Mouse (Mus musculus) intestine, embryonic 15.5 days (tissue): ENCODE measurements at regions not wholly inside any gene's neighbourhood (a gene's known extent, or its start where the extent isn't known, plus 50 kb on each side); places are given as distances from the start of the nearest gene placed in this dataset.

Experiments used
- ATAC-seq: fragments of 200-750 bp; cut with Nextera tagmentation; 2 replicates; pipeline ENCODE4 v1.8.0; 2017; ENCODE audit warnings: moderate TSS enrichment, moderate library complexity
- H3K27ac ChIP-seq: fragments of 300-500 bp; sonication (generic); 2 replicates; pipeline ENCODE4 v1.5.1; 2015; ENCODE audit warnings: mild to moderate bottlenecking, inconsistent platforms
- H3K27me3 ChIP-seq: fragments of 300-500 bp; sonication (generic); replicated peaks from 2 replicates; pipeline ENCODE4 v1.6.1; 2015; ENCODE audit warnings: inconsistent platforms
- H3K36me3 ChIP-seq: fragments of 300-500 bp; sonication (generic); 2 replicates; pipeline ENCODE4 v1.6.1; 2015; ENCODE audit warnings: inconsistent platforms
- H3K4me1 ChIP-seq: fragments of 300-500 bp; sonication (generic); replicated peaks from 2 replicates; pipeline ENCODE4 v1.6.1; 2015; ENCODE audit warnings: inconsistent platforms
- H3K4me2 ChIP-seq: fragments of 300-500 bp; sonication (generic); replicated peaks from 2 replicates; pipeline ENCODE4 v1.6.1; 2015; ENCODE audit warnings: mild to moderate bottlenecking, inconsistent platforms
- H3K4me3 ChIP-seq: fragments of 300-500 bp; sonication (generic); replicated peaks from 2 replicates; pipeline ENCODE4 v1.5.1; 2015; ENCODE audit warnings: inconsistent platforms
- H3K9ac ChIP-seq: fragments of 300-500 bp; sonication (generic); 2 replicates; pipeline ENCODE4 v1.6.1; 2015; ENCODE audit warnings: inconsistent platforms
- H3K9me3 ChIP-seq: fragments of 300-500 bp; sonication (generic); 2 replicates; pipeline ENCODE4 v1.6.1; 2016; ENCODE audit warnings: inconsistent platforms
- WGBS: fragments of 180-500 bp; shearing (Covaris S2); methylation state at CpG from one replicate; pipeline ENCODE4 v1.1.7; 2015; 5-methylcytosine and 5-hydroxymethylcytosine counted together

DNA sequence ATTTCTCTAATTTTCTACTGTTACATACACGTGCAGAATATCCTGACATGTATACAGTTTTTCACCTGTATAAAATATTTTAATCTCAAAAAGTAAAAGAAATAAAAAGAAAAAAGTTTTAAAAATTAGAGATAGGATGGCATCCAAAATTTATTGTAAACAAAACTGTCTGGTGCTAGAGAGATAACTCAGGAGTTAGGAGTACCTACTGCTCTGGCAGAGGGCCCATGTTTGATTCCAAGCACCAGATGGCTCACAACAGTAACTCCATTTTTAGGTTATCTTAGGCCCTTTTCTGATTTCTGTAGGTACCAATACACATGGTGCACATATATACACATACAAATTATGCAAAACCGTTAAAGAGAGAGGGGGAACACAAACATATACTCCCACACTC is 320.0 kb upstream of the Klhl1 start:
- 72% methylated on average over 2 of the region's 2 CpGs for WGBS
- Histone ChIP-seq H3K4me2 (no peak overlapping the region), H3K9me3 (no peaks in the 10 kb centered on the region), H3K36me3 (no peaks in the 10 kb centered on the region), H3K4me1 (no peaks in the 10 kb centered on the region), H3K4me3 (no peak overlapping the region), H3K9ac (no peak overlapping the region), H3K27me3 (no peaks in the 10 kb centered on the region), H3K27ac (no peak overlapping the region)
- ATAC-seq, result no peak

DNA sequence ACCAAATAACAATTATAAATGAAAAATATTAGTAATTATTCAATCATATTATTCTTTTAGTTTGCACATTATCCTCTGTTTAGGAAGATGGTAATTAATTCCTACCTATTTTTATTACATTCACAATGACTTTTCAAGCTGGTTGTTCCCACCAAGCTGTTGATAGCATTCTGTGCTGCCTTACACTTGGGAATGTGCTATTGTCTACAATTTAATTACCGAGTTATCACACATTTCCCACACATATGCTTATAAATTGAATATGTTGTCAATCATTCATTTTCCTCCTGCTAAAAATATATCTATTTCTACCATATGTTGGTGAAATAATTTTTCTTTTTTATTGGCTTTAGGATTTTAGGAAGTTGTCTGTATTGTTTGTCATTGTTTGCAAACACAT is 306.2 kb upstream of the Klhl1 start:
- H3K4me3 ChIP-seq, result no peak overlapping the region
- WGBS, result 84% methylated on average over 1 of the region's 1 CpGs
- no peak overlapping the region for H3K9ac ChIP-seq
- H3K4me2 ChIP-seq, result no peak overlapping the region
- H3K9me3 ChIP-seq, result no peaks in the 10 kb centered on the region
- no peaks in the 10 kb centered on the region for H3K27me3 ChIP-seq
- no peaks in the 10 kb centered on the region for H3K36me3 ChIP-seq
- ATAC-seq, result no peak
- no peaks in the 10 kb centered on the region for H3K4me1 ChIP-seq
- H3K27ac ChIP-seq, result no peak overlapping the region

DNA sequence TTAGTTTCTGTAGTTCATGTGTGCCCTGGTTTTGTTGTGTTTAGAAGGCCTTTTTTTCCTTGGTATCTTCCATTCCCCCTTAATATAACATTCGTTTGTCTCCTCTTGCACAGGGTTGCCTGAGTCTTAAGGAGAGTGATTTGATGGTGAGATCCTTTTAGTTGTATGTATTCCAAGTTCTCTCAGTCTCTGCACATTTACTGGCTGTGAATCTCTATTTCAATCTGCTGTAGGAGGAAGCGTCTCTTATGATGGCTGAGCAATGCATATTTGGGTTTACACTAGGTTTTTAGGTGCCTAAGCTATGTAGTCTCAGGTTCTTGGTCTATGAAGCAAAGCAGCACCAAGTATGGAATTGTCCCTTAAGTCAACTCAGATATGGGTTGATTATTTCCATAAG is 296.8 kb upstream of the Klhl1 start:
- H3K4me1 ChIP-seq, result no peaks in the 10 kb centered on the region
- no peaks in the 10 kb centered on the region for H3K27me3 ChIP-seq
- H3K4me2 ChIP-seq, result no peak overlapping the region
- H3K9me3 ChIP-seq, result no peaks in the 10 kb centered on the region
- no peak overlapping the region for H3K4me3 ChIP-seq
- no peak overlapping the region for H3K27ac ChIP-seq
- no peaks in the 10 kb centered on the region for H3K36me3 ChIP-seq
- 84% methylated on average over 2 of the region's 2 CpGs for WGBS
- no peak overlapping the region for H3K9ac ChIP-seq
- ATAC-seq, result no peak

DNA sequence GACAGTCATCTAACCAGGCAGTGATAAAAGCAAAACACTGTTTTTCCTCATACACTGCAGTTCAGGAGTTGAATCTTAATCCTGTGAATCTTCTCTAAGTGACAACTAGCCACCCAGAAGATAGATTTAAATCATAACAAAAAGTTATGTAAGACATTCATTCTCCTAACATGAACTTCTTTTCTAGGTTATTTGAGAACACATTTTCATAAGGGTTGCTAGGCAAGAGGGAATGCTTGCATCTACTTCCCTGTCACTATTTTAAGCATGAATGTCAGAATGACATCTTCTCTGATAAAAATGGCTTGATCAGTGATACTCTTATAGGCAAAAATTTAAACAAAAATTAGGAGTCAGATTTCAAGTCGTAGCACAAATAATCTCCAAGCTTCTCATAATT is 286.4 kb upstream of the Klhl1 start:
- no peak overlapping the region for H3K27ac ChIP-seq
- 77% methylated on average over 1 of the region's 1 CpGs for WGBS
- H3K9ac ChIP-seq, result no peak overlapping the region
- no peaks in the 10 kb centered on the region for H3K36me3 ChIP-seq
- ATAC-seq, result no peak
- H3K4me2 ChIP-seq, result no peak overlapping the region
- H3K4me3 ChIP-seq, result no peak overlapping the region
- H3K27me3 ChIP-seq, result no peaks in the 10 kb centered on the region
- no peaks in the 10 kb centered on the region for H3K9me3 ChIP-seq
- H3K4me1 ChIP-seq, result no peaks in the 10 kb centered on the region

DNA sequence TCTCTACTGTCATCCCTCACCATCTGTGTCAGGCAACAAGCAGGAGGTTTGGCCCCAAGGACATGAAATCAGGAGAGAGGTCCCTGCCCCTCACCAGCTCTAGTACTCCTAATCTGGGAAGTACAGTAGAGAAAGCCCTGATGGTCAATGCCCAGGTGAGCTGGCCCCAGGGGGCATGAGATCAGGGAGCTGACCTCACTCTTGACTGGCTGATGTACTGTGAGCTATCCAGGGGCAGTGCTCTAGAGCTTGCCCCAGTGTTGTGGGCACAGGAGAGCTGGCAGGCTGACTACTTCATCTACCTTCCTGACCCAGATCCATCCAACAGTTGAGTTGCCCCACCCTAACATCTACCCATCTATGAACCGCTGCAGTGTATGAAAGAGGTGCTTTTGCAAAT is 275.9 kb upstream of the Klhl1 start:
- H3K4me2 ChIP-seq, result no peak overlapping the region
- H3K9me3 ChIP-seq, result no peaks in the 10 kb centered on the region
- H3K4me3 ChIP-seq, result no peak overlapping the region
- no peaks in the 10 kb centered on the region for H3K4me1 ChIP-seq
- ATAC-seq, result no peak
- H3K27me3 ChIP-seq, result no peaks in the 10 kb centered on the region
- WGBS, result 79% methylated on average over 1 of the region's 1 CpGs
- H3K36me3 ChIP-seq, result no peaks in the 10 kb centered on the region
- no peak overlapping the region for H3K9ac ChIP-seq
- H3K27ac ChIP-seq, result no peak overlapping the region

DNA sequence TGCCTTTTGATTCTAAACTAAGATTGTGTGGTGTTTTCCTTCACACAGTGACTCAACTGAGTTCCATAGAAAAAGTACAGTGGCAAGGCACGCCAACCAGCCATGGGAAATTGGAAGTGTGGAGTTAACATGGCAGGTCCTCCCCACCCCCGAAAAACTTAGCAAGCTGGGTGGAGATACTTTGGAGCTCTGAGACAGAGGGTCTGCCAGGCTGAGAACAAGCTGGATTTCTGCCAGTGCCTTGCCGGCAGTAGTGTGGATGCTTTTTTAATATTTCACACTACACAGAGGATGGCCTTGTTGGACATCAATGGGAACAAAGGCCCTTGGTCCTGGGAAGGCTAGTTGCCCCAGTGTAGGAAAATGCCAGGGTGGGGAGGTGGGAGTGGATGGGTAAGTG is 269.0 kb upstream of the Klhl1 start:
- no peak overlapping the region for H3K27ac ChIP-seq
- H3K4me1 ChIP-seq, result no peaks in the 10 kb centered on the region
- no peaks in the 10 kb centered on the region for H3K36me3 ChIP-seq
- no peak overlapping the region for H3K4me3 ChIP-seq
- ATAC-seq, result no peak
- no peaks in the 10 kb centered on the region for H3K9me3 ChIP-seq
- WGBS, result 78% methylated on average over 3 of the region's 3 CpGs
- H3K9ac ChIP-seq, result no peak overlapping the region
- H3K4me2 ChIP-seq, result no peak overlapping the region
- no peaks in the 10 kb centered on the region for H3K27me3 ChIP-seq

DNA sequence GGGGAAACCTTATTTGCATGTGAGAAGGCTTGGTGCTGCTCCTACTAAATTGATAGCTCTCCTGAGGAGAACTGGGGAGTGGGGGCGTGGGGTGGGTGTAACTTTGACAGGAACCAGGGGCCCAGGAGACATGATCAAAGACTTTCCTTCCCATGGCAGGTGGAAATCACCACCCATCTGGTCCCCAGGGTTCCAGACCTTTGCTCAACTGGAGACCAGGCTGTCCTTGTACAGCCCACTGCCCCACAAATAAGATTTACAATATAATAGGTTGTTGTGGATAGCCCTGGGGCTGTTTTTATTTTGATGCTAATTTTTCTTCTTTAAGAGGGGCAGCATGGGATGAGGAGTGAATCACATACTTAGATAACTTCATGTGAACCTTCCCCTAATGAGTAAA is 268.4 kb upstream of the Klhl1 start:
- no peak overlapping the region for H3K4me2 ChIP-seq
- no peak overlapping the region for H3K27ac ChIP-seq
- H3K9me3 ChIP-seq, result no peaks in the 10 kb centered on the region
- ATAC-seq, result no peak
- no peaks in the 10 kb centered on the region for H3K27me3 ChIP-seq
- no peaks in the 10 kb centered on the region for H3K4me1 ChIP-seq
- H3K9ac ChIP-seq, result no peak overlapping the region
- 50% methylated on average over 1 of the region's 1 CpGs for WGBS
- no peak overlapping the region for H3K4me3 ChIP-seq
- H3K36me3 ChIP-seq, result no peaks in the 10 kb centered on the region

DNA sequence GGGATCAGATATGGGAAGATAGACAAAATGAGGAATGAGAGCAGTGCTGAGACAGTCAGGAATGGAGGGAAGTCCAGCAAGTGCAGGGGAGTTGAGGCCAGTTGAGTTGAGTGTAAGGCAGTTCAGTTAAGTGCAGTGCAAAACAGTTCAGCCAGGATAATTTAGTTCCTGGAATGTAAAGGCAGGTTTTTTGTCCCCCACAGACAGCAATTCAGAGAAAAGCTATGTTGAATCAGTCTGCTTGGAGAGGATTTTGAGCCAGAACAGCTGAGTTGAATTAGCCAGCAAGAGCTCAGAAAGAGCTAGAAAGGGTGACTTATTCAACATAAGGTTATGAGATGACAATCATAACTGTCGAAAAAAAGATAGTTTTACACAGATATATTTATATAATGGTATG is 256.9 kb upstream of the Klhl1 start:
- Histone ChIP-seq H3K4me1 (no peaks in the 10 kb centered on the region), H3K4me2 (no peak overlapping the region), H3K27ac (no peak overlapping the region), H3K36me3 (no peaks in the 10 kb centered on the region), H3K9me3 (no peaks in the 10 kb centered on the region), H3K27me3 (no peaks in the 10 kb centered on the region), H3K4me3 (no peak overlapping the region), H3K9ac (no peak overlapping the region)
- ATAC-seq, result no peak
- 73% methylated on average over 1 of the region's 1 CpGs for WGBS

DNA sequence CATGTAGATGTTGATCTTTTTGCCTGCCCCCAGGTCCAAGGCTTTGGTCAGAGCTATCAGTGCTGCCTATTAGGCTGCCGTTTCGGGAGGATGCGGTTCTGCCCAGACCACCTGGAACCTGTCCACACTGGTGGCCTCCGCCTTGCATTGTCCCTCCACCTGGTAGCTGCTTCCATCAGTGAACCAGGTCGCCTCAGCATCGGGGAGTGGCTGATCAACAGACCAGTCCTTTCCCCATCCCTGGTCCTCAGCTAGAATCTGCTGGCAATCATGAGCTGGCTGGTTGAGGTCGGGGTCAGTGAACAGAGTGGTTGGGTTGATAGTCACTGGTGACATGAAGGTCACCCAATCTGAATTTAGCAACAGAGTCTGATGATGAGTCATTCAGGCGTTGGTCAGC is 241.7 kb upstream of the Klhl1 start:
- no peak overlapping the region for H3K27ac ChIP-seq
- no peak overlapping the region for H3K9ac ChIP-seq
- H3K4me1 ChIP-seq, result no peaks in the 10 kb centered on the region
- no peaks in the 10 kb centered on the region for H3K36me3 ChIP-seq
- no peak overlapping the region for H3K4me3 ChIP-seq
- no peak for ATAC-seq
- no peaks in the 10 kb centered on the region for H3K27me3 ChIP-seq
- no peaks in the 10 kb centered on the region for H3K9me3 ChIP-seq
- WGBS, result 92% methylated on average over 8 of the region's 8 CpGs
- H3K4me2 ChIP-seq, result no peak overlapping the region

DNA sequence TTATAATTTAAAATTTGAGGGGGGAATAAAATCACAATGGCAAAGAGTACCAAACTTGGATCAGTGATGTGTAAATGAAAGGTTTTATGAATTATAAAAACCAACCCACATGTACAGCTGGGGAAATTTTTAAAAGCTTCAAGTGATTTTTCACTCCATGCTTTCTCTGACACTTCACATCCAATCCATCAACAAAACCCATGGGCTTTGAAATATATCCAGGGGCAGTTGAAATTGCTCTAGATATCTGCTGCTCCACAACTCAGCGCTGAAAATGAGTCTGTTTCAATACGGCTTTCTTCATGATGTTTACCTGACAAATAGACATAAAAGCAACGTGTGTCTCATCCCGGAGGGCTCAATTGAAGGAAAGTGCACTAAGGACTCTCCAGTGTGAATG is 214.3 kb upstream of the Klhl1 start:
- ATAC-seq, result no peak
- no peak overlapping the region for H3K4me3 ChIP-seq
- no peaks in the 10 kb centered on the region for H3K9me3 ChIP-seq
- WGBS, result 62% methylated on average over 4 of the region's 4 CpGs
- H3K27ac ChIP-seq, result no peak overlapping the region
- no peaks in the 10 kb centered on the region for H3K27me3 ChIP-seq
- no peaks in the 10 kb centered on the region for H3K4me1 ChIP-seq
- no peak overlapping the region for H3K9ac ChIP-seq
- H3K36me3 ChIP-seq, result no peaks in the 10 kb centered on the region
- H3K4me2 ChIP-seq, result no peak overlapping the region

DNA sequence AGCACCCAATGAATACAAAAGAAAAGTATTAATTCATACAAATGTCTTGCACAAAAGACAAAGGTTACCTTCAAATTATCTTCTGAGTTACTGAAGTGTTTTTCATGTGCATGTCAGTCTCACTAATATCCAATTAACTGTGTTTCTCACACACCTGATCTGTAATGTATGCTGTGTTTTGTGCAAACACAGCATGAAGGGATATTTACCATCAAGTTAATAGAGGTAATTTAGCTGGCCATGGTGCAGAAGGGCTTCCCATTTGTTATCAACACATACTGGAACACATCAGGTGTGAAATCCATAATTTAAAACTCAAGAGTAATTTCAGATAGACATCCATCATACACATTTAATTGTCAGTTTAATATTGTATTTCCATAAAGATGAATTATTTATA is 178.2 kb upstream of the Klhl1 start:
- Histone ChIP-seq H3K4me3 (no peak overlapping the region), H3K36me3 (no peaks in the 10 kb centered on the region), H3K27ac (no peak overlapping the region), H3K9ac (no peak overlapping the region), H3K4me2 (no peak overlapping the region), H3K9me3 (no peaks in the 10 kb centered on the region), H3K4me1 (no peaks in the 10 kb centered on the region), H3K27me3 (no peaks in the 10 kb centered on the region)
- ATAC-seq, result no peak

DNA sequence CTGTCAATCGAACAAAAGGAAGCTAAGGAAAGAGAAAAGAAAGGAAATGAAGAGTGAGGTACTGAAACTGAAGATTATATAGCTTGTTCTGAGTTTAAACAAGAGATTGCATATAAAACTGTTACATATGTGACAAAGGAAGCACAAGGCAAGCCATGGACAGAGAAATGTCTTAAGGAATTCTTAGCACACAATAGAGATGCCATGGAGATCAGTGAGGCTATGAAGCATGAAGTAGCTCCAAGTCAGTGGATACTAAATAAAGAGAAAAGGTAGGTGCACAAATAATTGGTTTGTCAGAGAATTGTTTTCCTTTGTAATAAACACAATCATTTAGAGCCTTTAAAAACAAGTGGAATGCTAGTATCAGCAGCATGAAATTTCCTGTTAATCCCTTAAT is 172.0 kb upstream of the Klhl1 start:
- Histone ChIP-seq H3K9me3 (no peaks in the 10 kb centered on the region), H3K9ac (no peak overlapping the region), H3K4me3 (no peak overlapping the region), H3K27ac (no peak overlapping the region), H3K27me3 (no peaks in the 10 kb centered on the region), H3K4me1 (no peaks in the 10 kb centered on the region), H3K4me2 (no peak overlapping the region), H3K36me3 (no peaks in the 10 kb centered on the region)
- ATAC-seq, result no peak
- 68% methylated on average over 1 of the region's 1 CpGs for WGBS

DNA sequence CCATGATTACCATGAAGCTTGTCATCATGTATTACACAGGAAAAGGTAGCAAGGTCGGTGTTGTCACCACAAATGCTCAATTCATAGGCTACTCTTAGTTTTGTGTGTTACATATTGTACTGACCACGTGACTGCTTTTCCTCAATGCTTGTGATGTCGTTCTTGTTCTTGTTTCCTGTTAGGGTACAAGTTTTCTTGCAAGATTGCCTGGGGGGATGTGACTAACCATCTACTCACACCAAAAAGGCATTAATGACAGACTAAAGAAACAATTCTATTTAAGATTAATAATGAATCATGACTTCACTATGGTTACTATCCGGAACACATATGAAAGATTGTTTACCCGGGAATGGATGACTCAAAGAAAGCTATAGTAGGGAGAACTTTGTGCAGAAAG is 165.0 kb upstream of the Klhl1 start:
- ATAC-seq, result no peak
- Histone ChIP-seq H3K27me3 (no peaks in the 10 kb centered on the region), H3K4me2 (no peak overlapping the region), H3K4me3 (no peak overlapping the region), H3K9me3 (no peaks in the 10 kb centered on the region), H3K36me3 (no peaks in the 10 kb centered on the region), H3K9ac (no peak overlapping the region), H3K27ac (no peak overlapping the region), H3K4me1 (no peaks in the 10 kb centered on the region)
- WGBS, result 71% methylated on average over 5 of the region's 5 CpGs

DNA sequence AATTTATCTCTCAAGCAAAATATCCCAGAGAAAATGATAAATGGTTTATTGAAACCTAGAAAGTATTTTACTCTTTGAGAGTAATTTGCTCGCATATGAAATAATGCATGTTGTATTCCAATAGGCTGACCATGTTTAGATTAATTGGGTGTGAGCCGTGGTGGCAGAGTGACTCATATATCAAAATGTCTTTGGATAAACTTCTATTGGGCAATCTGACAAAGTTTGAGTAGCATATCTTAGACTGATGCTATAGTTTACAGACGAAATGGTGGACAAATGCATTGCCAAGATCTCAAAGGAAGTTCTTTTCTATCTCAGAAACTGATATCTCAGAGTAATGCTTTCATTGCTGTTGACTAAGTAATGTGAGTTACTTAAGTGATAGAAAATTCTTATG is 162.8 kb upstream of the Klhl1 start:
- H3K4me3 ChIP-seq, result no peak overlapping the region
- no peak overlapping the region for H3K4me2 ChIP-seq
- no peak for ATAC-seq
- no peak overlapping the region for H3K27ac ChIP-seq
- no peaks in the 10 kb centered on the region for H3K27me3 ChIP-seq
- WGBS, result 69% methylated on average over 3 of the region's 3 CpGs
- no peak overlapping the region for H3K9ac ChIP-seq
- H3K4me1 ChIP-seq, result no peaks in the 10 kb centered on the region
- H3K36me3 ChIP-seq, result no peaks in the 10 kb centered on the region
- no peaks in the 10 kb centered on the region for H3K9me3 ChIP-seq
